Mouse (Mus musculus) limb, embryonic 14.5 days (tissue): Measurements from ENCODE around the gene Itk. TPM values are rescaled to one million over a fixed set of nuclear protein-coding genes. Genes with fewer than 3 reads are reported as not detected.

ENCODE experiments used
- ATAC-seq: fragments of 200-750 bp; cut with Nextera tagmentation; 2 replicates; pipeline ENCODE4 v1.8.0; 2017; ENCODE audit warnings: low read depth, moderate number of reproducible peaks, moderate TSS enrichment; ENCODE audit not compliant: low FRiP score
- DNase-seq: peaks from one replicate; pipeline ENCODE4 v3.0.0-alpha.2; 2015; ENCODE audit warnings: low spot score
- H3K27ac ChIP-seq: fragments of 300-500 bp; sonication (generic); replicated peaks from 2 replicates; pipeline ENCODE4 v1.5.1; 2014; ENCODE audit warnings: low read depth, mild to moderate bottlenecking, low read length, moderate library complexity, mixed read lengths
- H3K27me3 ChIP-seq: fragments of 300-500 bp; sonication (generic); 2 replicates; pipeline ENCODE4 v1.6.1; 2014; ENCODE audit warnings: low read length, mixed read lengths; ENCODE audit not compliant: control insufficient read depth, insufficient read depth
- H3K36me3 ChIP-seq: fragments of 300-500 bp; sonication (generic); 2 replicates; pipeline ENCODE4 v1.6.1; 2014; ENCODE audit warnings: mild to moderate bottlenecking, low read length, moderate library complexity, mixed read lengths; ENCODE audit not compliant: control insufficient read depth, insufficient read depth
- H3K4me1 ChIP-seq: fragments of 300-500 bp; sonication (generic); 2 replicates; pipeline ENCODE4 v1.6.1; 2014; ENCODE audit warnings: antibody characterized with exemption, low read length, mixed read lengths; ENCODE audit not compliant: control insufficient read depth, insufficient read depth
- H3K4me2 ChIP-seq: fragments of 300-500 bp; sonication (generic); replicated peaks from 2 replicates; pipeline ENCODE4 v1.6.1; 2014; ENCODE audit warnings: low read depth, mild to moderate bottlenecking, low read length, moderate library complexity; ENCODE audit not compliant: severe bottlenecking
- H3K4me3 ChIP-seq: fragments of 300-500 bp; sonication (generic); replicated peaks from 2 replicates; pipeline ENCODE4 v1.5.1; 2014; ENCODE audit warnings: low read length
- H3K9ac ChIP-seq: fragments of 300-500 bp; sonication (generic); 2 replicates; pipeline ENCODE4 v1.6.1; 2014; ENCODE audit warnings: mild to moderate bottlenecking, low read depth, low read length, moderate library complexity; ENCODE audit not compliant: severe bottlenecking
- H3K9me3 ChIP-seq: fragments of 300-500 bp; sonication (generic); 2 replicates; pipeline ENCODE4 v1.6.1; 2016; ENCODE audit warnings: low read length; ENCODE audit not compliant: control insufficient read depth
- POLR2A ChIP-seq: fragments of 200-500 bp; IDR thresholded peaks from 2 replicates; pipeline ENCODE4 v1.8.0; 2012; ENCODE audit warnings: inconsistent platforms, mild to moderate bottlenecking, moderate library complexity, borderline replicate concordance; ENCODE audit not compliant: insufficient read depth, insufficient read length; ENCODE audit errors: extremely low read depth
- WGBS: fragments of 180-500 bp; shearing (Covaris S2); extraction: QIAGEN DNeasy Blood & Tissue Kit; methylation state at CpG from one replicate; pipeline ENCODE4 v1.1.7; 2014; 5-methylcytosine and 5-hydroxymethylcytosine counted together
- polyA plus RNA-seq, 2 experiments: library from polyadenylated mRNA; depleted of rRNA in 1 of 2; stranded (reverse) in 1 of 2; unstranded in 1 of 2; fragments of >200 nt; fragmentation: Nextera tagmentation in 1 of 2; extraction: Ambion mirVana in 1 of 2; gene quantifications; 2 replicates each; pipeline versions ENCODE4 v1.2.1 to v1.2.3; 2012 to 2014

Gene Itk
- polyA plus RNA-seq, 2 experiments = 0.14 to 0.28 TPM

DNA sequence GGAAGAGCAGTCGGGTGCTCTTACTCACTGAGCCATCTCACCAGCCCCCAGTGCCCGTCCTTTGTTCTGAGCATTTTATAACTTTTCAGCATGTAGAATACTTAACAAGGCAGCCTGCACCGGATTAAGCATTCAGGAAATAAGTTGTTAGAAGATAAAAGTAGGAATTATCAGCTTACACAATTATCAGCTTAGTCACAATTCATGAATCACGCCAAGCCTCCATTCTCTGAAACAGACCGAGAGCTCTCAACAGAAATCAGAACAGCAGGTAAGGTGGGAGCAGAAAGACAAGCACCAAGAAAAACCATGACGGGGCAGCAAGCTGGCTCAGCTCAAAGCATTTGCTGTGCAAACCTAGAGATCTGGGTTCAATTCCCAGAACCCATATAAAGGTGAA lies 89.4 kb downstream of the Itk start:
- TF ChIP-seq POLR2A = no peak
- no peaks in the 10 kb centered on the region for H3K36me3 ChIP-seq
- peaks cover 3% of the 10 kb centered on the region; the same call in 1 of the 2 replicates for H3K4me1 ChIP-seq
- H3K9me3 ChIP-seq = no peaks in the 10 kb centered on the region
- no peak overlapping the region for H3K4me2 ChIP-seq
- H3K9ac ChIP-seq = no peak overlapping the region
- ATAC-seq (no peak), DNase-seq (no peak)
- no peak overlapping the region for H3K4me3 ChIP-seq
- 68% methylated on average over 6 of the region's 6 CpGs for WGBS
- H3K27me3 ChIP-seq = no peaks in the 10 kb centered on the region
- no peak overlapping the region for H3K27ac ChIP-seq

DNA sequence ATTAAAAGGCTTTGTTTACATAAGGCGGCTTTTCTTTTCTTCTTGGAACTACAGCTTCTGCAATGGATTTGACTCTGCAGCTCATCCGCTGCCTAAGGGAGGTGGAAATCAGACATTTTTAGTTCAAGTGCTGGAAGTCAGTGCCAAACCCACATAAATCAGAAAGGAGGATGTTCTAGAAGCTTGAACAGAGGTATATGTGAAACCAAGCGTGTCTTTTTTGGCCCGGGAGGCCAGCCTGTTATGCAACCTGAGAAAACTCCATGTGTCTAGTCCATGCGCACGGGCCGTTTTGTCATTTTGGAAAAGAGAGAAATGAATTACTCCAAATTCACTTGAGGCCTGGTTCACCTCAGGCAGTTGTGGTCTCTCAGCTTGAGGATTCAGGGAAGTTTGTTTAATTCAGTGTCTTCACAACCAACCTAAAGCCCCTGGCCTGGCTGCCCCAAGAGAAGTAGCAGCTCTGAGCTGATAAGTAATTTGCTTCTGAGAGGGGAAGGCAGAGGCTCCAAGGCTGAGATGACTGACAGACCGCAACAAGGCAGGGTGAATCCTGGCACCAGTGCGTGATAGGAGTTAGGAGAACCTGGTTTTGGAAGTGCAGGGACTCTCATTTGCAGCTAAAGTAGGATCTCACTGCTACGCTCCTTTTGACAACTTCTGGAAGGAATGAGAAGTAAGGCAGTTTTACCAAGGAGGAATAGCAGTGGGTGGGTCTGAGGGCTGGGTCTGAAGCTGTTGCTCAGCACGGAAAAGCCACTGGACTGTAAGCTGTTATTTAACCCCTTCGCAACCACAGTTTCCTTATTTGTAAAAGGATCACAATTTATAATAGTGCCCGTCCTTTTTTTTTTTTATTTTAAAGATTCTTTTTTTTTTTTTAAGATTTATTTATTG lies 90.2 kb downstream of the Itk start:
- DNase-seq = no peak
- H3K9me3 ChIP-seq = no peaks in the 10 kb centered on the region
- TF ChIP-seq POLR2A = no peak
- H3K36me3 ChIP-seq = no peaks in the 10 kb centered on the region
- no peak overlapping the region for H3K9ac ChIP-seq
- no peak overlapping the region for H3K27ac ChIP-seq
- H3K4me1 ChIP-seq = peaks cover 3% of the 10 kb centered on the region; the same call in 1 of the 2 replicates
- no peaks in the 10 kb centered on the region for H3K27me3 ChIP-seq
- ATAC-seq = no peak
- 68% methylated on average over 13 of the region's 13 CpGs for WGBS
- H3K4me3 ChIP-seq = no peak overlapping the region
- no peak overlapping the region for H3K4me2 ChIP-seq

DNA sequence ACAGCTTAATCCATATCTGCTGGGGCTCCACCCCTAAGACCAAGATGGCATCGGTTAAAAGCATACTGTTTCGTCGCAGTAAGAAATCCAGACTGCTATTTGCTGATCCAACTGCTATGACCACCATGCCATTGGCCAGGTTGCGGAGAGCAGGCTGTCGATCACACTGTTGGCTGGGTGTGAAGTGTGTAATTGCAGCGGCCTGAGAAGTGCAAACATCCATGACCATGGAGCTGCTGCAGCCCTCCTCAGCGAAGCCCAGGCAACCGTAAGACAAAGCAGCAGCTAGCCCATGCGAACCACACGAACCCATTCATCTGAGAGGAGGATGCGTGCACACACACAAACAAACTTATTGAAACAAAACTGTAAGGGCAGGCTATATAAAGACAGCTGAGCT lies 94.9 kb downstream of the Itk start:
- peaks cover 3% of the 10 kb centered on the region; the same call in 1 of the 2 replicates for H3K4me1 ChIP-seq
- H3K4me3 ChIP-seq = no peak overlapping the region
- no peak for DNase-seq
- no peak for TF ChIP-seq POLR2A
- 86% methylated on average over 11 of the region's 11 CpGs for WGBS
- ATAC-seq = no peak
- H3K27ac ChIP-seq = no peak overlapping the region
- no peaks in the 10 kb centered on the region for H3K9me3 ChIP-seq
- H3K4me2 ChIP-seq = no peak overlapping the region
- peaks cover under 1% of the 10 kb centered on the region; the same call in 1 of the 2 replicates for H3K36me3 ChIP-seq
- no peak overlapping the region for H3K9ac ChIP-seq
- no peaks in the 10 kb centered on the region for H3K27me3 ChIP-seq

DNA sequence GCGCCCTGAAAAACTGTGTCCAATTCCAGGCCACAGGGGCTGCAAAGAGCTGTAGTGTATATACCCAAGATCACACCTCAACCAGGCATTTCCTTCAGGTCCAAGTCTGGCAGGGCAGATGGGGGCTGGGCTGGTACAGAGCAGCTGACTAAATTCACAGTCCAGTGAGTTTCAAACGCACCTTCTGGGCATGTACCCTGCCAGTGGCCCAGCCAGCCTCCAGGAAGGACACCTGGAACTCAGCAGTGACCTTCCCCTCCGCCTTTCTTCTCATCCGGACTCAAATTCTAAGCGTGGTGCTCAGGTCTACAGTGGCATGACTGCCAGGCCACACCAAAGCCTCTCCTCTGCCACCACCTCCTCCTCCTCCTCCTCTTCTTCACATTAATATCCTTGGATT lies 95.8 kb downstream of the Itk start:
- Histone ChIP-seq H3K4me2 (no peak overlapping the region), H3K27me3 (no peaks in the 10 kb centered on the region), H3K27ac (no peak overlapping the region), H3K4me3 (no peak overlapping the region), H3K36me3 (peaks cover 5% of the 10 kb centered on the region; the same call in 1 of the 2 replicates), H3K9ac (no peak overlapping the region), H3K4me1 (no peaks in the 10 kb centered on the region), H3K9me3 (no peaks in the 10 kb centered on the region)
- ATAC-seq (no peak), DNase-seq (no peak)
- 85% methylated on average over 5 of the region's 5 CpGs for WGBS
- TF ChIP-seq POLR2A = no peak

- no peaks in the 10 kb centered on the region for H3K9me3 ChIP-seq
- H3K36me3 ChIP-seq = peaks cover 5% of the 10 kb centered on the region; the same call in 1 of the 2 replicates
- no peak for TF ChIP-seq POLR2A
- ATAC-seq (0 out of 2 replicates have a peak, but pooled peaks have one; percentile 11), DNase-seq (no peak)
- no peak overlapping the region for H3K4me3 ChIP-seq
- H3K4me1 ChIP-seq = no peaks in the 10 kb centered on the region
- H3K9ac ChIP-seq = no peak overlapping the region
- no peaks in the 10 kb centered on the region for H3K27me3 ChIP-seq
- no peak overlapping the region for H3K4me2 ChIP-seq
- 43% methylated on average over 10 of the region's 10 CpGs for WGBS
- H3K27ac ChIP-seq = no peak overlapping the region
Observed at GRCm38 (mm10) chr11:46290988-46291405, 98.3 kb downstream of the Itk start.
